Mouse (Mus musculus): ENCODE data around the gene Anks3. TPM values are rescaled to one million over a fixed set of nuclear protein-coding genes. Genes with fewer than 3 reads are reported as not detected.

The Anks3 gene
- polyA plus RNA-seq, 1 experiment, result 107 TPM

DNA sequence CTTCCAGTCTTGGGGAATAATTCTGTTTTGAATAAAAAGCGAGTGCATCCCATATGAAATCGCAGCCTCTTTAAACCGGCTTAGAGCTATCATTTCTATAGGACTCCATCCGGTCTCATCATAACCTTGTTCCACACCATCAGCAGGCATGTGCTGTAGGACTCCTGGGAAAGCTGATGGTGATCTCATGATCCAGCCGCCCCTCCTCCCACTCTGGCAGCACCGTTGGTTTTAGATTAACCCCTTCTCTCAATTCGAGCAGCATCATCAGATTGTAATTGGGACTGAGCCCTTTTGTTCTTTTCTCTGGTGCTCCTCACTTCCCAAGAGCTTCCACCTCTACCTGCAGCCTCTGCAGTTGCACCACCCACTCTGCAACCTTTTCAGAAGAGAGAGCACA is 62.8 kb downstream of the Anks3 start:
- DNase-seq (ENCODE audit: extremely low spot score in 1 of 2, low spot score in 1 of 2), result no peak

DNA sequence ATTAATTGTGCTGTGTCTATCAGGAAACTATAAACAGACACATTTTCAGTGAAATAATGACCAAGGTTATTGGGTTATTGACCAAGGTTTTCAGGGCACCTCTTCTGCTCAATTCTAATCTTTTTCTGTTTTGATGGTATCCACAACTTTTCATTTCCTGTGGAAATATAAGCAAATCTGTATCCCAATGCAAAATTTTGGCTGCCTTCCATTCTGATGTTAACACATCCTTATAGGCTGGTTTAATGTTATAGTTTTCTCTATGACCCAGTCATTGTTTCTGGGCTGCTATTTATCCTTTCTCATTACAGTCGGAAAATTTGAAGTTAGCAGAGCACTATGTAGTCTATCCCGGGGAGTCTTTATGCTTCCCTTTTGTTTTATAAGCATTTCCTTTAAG is 64.3 kb downstream of the Anks3 start:
- DNase-seq (ENCODE audit: extremely low spot score in 1 of 2, low spot score in 1 of 2), result no peak

DNA sequence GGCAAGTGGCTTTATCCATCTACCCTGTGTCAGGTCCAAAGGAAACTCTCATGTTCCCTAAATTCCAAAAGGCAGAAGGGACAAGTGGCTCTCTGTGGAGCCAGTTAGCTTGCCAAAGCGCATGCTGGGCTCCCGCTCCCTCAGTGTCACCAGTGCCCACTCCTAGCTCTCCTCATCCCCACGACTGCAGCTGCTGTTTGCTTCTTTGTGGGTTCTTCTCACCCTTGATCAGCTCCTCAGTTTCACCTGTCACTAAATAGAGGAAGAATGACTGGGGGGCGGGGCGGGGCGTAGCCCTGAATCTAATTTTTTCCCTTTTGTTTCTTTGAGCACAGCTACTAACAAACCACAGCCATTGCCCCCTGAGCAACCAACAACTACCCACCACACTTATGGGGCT is 65.1 kb downstream of the Anks3 start:
- no peak for DNase-seq (ENCODE audit: extremely low spot score in 1 of 2, low spot score in 1 of 2)

- DNase-seq (ENCODE audit: extremely low spot score in 1 of 2, low spot score in 1 of 2), result no peak
Measured at GRCm38 (mm10) chr16:4897146-4897730, 66.8 kb downstream of the Anks3 start.

- no peak for DNase-seq (ENCODE audit: extremely low spot score in 1 of 2, low spot score in 1 of 2)
Measured at GRCm38 (mm10) chr16:4896249-4897027, 67.6 kb downstream of the Anks3 start.

DNA sequence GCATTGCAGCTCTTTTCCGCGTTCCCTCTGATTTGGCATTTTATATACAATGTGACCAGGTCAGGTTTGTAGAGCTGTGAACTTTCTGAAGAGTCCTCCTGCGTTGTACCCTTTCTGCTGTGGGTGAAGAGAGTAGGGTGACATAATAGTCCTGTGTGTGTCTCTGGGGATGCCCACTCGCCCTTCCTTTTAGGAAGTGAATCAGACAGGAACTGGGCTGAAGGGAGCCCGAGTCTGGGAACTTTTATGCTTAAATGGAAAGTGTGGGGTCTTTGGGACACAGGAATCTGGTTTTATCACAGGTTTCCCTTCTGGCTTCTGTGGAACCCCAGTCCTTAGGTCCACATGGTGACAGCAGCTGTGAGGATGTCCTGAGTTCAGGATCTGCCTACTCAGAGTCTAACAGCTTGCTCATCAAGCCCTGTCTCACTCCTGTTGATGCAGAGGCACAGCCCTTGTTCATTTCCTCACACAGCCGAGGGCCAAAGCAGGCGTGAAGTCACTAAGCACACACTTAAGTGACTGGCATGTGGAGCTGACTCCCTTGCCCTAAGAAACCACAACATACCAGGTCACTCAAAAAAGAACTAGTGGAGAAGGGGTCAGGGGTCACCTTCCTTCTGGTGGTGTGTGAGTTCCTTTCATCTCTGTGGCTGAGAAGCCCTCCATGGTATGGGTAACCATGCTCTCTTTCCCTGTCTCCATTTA is 69.7 kb downstream of the Anks3 start:
- DNase-seq (ENCODE audit: extremely low spot score in 1 of 2, low spot score in 1 of 2), result no peak

- no peak for DNase-seq (ENCODE audit: extremely low spot score in 1 of 2, low spot score in 1 of 2)
Measured at GRCm38 (mm10) chr16:4892171-4892570, 71.8 kb downstream of the Anks3 start.

Other genes starting within 250 kb of the Anks3 start
- gene Nmral1, start 244.8 kb downstream of the Anks3 start, polyA plus RNA-seq (2012; rRNA removed), result 18.5 and 22.1 TPM in 2 replicates
- gene Hmox2, start 237.8 kb downstream of the Anks3 start, polyA plus RNA-seq (2012; rRNA removed), result 95.8 and 101 TPM in 2 replicates
- gene Cdip1, start 173.9 kb downstream of the Anks3 start, polyA plus RNA-seq (2012; rRNA removed), result 187 TPM in 2 replicates
- 0.08 TPM in 1 of 2 replicates, not detected in the other for gene 4930562C15Rik, start 128.8 kb downstream of the Anks3 start, polyA plus RNA-seq (2012; rRNA removed)
- 51.3 and 66.1 TPM in 2 replicates for gene Ubald1, start 83.9 kb downstream of the Anks3 start, polyA plus RNA-seq (2012; rRNA removed)
- 216 and 221 TPM in 2 replicates for gene Mgrn1, start 78.0 kb downstream of the Anks3 start, polyA plus RNA-seq (2012; rRNA removed)
- gene Nudt16l1, start 25.4 kb downstream of the Anks3 start, polyA plus RNA-seq (2012; rRNA removed), result 84.5 and 94.6 TPM in 2 replicates
- not detected in 2 replicates for gene Sept12, start 33.6 kb upstream of the Anks3 start, polyA plus RNA-seq (2012; rRNA removed)
- gene Smim22, start 43.1 kb upstream of the Anks3 start, polyA plus RNA-seq (2012; rRNA removed), result 0.92 and 0.94 TPM in 2 replicates
- 320 and 348 TPM in 2 replicates for gene Rogdi, start 49.3 kb upstream of the Anks3 start, polyA plus RNA-seq (2012; rRNA removed)
- gene Glyr1, start 85.7 kb upstream of the Anks3 start, polyA plus RNA-seq (2012; rRNA removed), result 139 and 151 TPM in 2 replicates
- 28.6 and 34.9 TPM in 2 replicates for gene Ubn1, start 85.9 kb upstream of the Anks3 start, polyA plus RNA-seq (2012; rRNA removed)
- gene Ppl, start 168.2 kb upstream of the Anks3 start, polyA plus RNA-seq (2012; rRNA removed), result 0.17 and 0.24 TPM in 2 replicates
- gene Sec14l5, start 182.9 kb upstream of the Anks3 start, polyA plus RNA-seq (2012; rRNA removed), result 8.0 and 9.2 TPM in 2 replicates
- 19.2 and 20.1 TPM in 2 replicates for gene Nagpa, start 239.8 kb upstream of the Anks3 start, polyA plus RNA-seq (2012; rRNA removed)

All from frontal cortex, adult 2 months (tissue).